Mouse (Mus musculus) lung, postnatal 0 days (tissue): ENCODE measurements around the gene Btbd16. TPM values are rescaled to one million over a fixed set of nuclear protein-coding genes. Genes with fewer than 3 reads are reported as not detected.
A peak's percentile ranks its signal among the peaks of the same experiment; 100 is the strongest.

Source experiments
- ATAC-seq: fragments of 200-750 bp; cut with Nextera tagmentation; 2 replicates; pipeline ENCODE4 v1.8.0; 2017; ENCODE audit warnings: moderate library complexity
- DNase-seq: peaks from one replicate; pipeline ENCODE4 v3.0.0-alpha.2; 2016; ENCODE audit warnings: low spot score
- H3K27ac ChIP-seq: fragments of 300-500 bp; sonication (generic); 2 replicates; pipeline ENCODE4 v1.5.1; 2014; ENCODE audit warnings: antibody characterized with exemption, mild to moderate bottlenecking, low read length, mixed read lengths
- H3K27me3 ChIP-seq: fragments of 300-500 bp; sonication (generic); replicated peaks from 2 replicates; pipeline ENCODE4 v1.6.1; 2014; ENCODE audit warnings: low read length, mixed read lengths; ENCODE audit not compliant: insufficient read depth
- H3K36me3 ChIP-seq: fragments of 300-500 bp; sonication (generic); 2 replicates; pipeline ENCODE4 v1.6.1; 2014; ENCODE audit warnings: low read length, mixed read lengths; ENCODE audit not compliant: insufficient read depth
- H3K4me1 ChIP-seq: fragments of 300-500 bp; sonication (generic); 2 replicates; pipeline ENCODE4 v1.6.1; 2014; ENCODE audit warnings: antibody characterized with exemption, low read depth, low read length, mixed read lengths; ENCODE audit not compliant: insufficient read depth
- H3K4me2 ChIP-seq: fragments of 300-500 bp; sonication (generic); replicated peaks from 2 replicates; pipeline ENCODE4 v1.6.1; 2014; ENCODE audit warnings: low read depth, mild to moderate bottlenecking, low read length, moderate library complexity, mixed read lengths
- H3K4me3 ChIP-seq: fragments of 300-500 bp; sonication (generic); 2 replicates; pipeline ENCODE4 v1.5.1; 2014; ENCODE audit warnings: low read depth, low read length
- H3K9ac ChIP-seq: fragments of 300-500 bp; sonication (generic); replicated peaks from 2 replicates; pipeline ENCODE4 v1.6.1; 2014; ENCODE audit warnings: low read depth, mild to moderate bottlenecking
- H3K9me3 ChIP-seq: fragments of 300-500 bp; sonication (generic); 2 replicates; pipeline ENCODE4 v1.6.1; 2016; ENCODE audit warnings: low read length, mixed read lengths
- CTCF ChIP-seq: IDR thresholded peaks from 2 replicates; pipeline ENCODE4 v1.5.1; 2016; ENCODE audit warnings: antibody characterized with exemption, mild to moderate bottlenecking
- EP300 ChIP-seq: IDR thresholded peaks from 2 replicates; pipeline ENCODE4 v1.6.1; 2016; ENCODE audit warnings: antibody characterized with exemption, mild to moderate bottlenecking, control low read depth
- WGBS: fragments of 180-500 bp; shearing (Covaris S2); extraction: QIAGEN DNeasy Blood & Tissue Kit; methylation state at CpG from one replicate; pipeline ENCODE4 v1.1.7; 2014; 5-methylcytosine and 5-hydroxymethylcytosine counted together
- polyA plus RNA-seq: library from polyadenylated mRNA; unstranded; fragments of >200 nt; fragmentation: Nextera tagmentation; extraction: Ambion mirVana; gene quantifications from 2 replicates; pipeline ENCODE4 v1.2.1, GENCODE M21; 2015

Gene Btbd16
- polyA plus RNA-seq, 1 experiment from 2014 or later = not detected

DNA sequence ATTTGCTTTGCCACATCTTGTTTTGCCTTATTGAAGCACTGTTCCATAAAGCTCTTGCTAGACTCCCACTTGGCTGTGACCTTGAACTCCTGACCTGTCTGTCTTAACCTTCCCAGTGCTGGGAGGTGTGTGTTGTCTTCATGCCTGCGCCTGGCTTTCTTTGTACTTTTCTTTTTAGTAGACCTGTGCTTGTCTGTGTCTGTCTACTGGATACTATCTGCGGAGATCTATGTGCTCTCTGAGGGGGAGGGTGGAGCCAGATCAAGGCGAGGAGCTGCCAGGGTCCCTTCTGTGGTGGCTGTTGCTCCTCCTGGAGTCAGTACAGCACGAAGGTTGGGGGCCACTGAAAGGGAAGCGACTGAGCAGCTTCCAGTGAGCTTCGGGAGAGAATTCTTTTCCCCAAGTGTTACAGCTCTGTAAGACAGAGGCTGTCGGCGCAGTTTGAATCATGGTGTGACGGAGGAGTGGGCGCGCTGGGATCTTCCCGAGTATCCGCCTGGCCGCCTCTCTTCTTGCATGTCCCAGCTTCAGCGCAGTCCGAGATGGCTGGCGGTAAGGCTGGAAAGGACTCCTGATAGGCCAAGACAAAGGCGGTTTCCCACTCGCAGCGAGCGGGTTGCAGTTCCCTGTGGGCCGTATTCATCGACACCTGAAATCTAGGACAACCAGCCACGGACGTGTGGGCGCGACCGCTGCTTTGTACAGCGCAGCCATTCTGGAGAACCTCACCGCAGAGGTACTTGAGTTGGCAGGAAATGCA is 7.3 kb upstream of the Btbd16 start:
- H3K4me3 ChIP-seq = no peak overlapping the region
- no peaks in the 10 kb centered on the region for H3K4me1 ChIP-seq
- WGBS = 71% methylated on average over 30 of the region's 30 CpGs
- TF ChIP-seq CTCF = no peak
- no peak for TF ChIP-seq EP300
- H3K9me3 ChIP-seq = no peaks in the 10 kb centered on the region
- no peaks in the 10 kb centered on the region for H3K27me3 ChIP-seq
- H3K27ac ChIP-seq = no peak overlapping the region
- H3K9ac ChIP-seq = no peak overlapping the region
- H3K4me2 ChIP-seq = no peak overlapping the region
- DNase-seq (no peak), ATAC-seq (no peak)
- no peaks in the 10 kb centered on the region for H3K36me3 ChIP-seq

DNA sequence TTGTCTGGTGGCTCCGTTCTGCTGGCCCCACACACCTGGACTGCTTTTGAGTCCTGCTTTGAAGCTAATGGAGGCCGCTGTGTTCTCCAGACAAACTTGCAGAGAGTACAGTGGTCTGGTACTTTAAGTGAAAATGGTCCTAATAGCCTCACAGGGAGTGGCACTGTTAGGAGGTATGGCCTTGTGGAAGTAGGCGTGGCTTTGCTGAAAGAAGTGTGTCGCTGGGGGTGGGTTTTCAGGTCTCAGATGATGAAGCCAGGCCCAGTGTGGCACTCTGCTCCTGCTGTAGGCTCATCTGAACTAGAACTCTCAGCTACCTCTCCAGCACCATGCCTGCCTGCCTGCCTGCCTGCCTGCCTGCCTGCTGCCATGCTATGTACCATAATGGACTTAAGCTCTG is 5.7 kb upstream of the Btbd16 start:
- Histone ChIP-seq H3K27me3 (no peaks in the 10 kb centered on the region), H3K9ac (no peak overlapping the region), H3K4me2 (no peak overlapping the region), H3K27ac (no peak overlapping the region), H3K9me3 (no peaks in the 10 kb centered on the region), H3K4me3 (no peak overlapping the region), H3K36me3 (no peaks in the 10 kb centered on the region), H3K4me1 (no peaks in the 10 kb centered on the region)
- no peak for TF ChIP-seq EP300
- no peak for TF ChIP-seq CTCF
- ATAC-seq = no peak
- 89% methylated on average over 4 of the region's 4 CpGs for WGBS
- DNase-seq = no peak

GRCm38 (mm10) chr7:130770707-130771106 is 3.2 kb upstream of the Btbd16 start:
- Histone ChIP-seq H3K36me3 (no peaks in the 10 kb centered on the region), H3K9ac (no peak overlapping the region), H3K4me1 (no peaks in the 10 kb centered on the region), H3K4me2 (no peak overlapping the region), H3K4me3 (no peak overlapping the region), H3K27ac (no peak overlapping the region), H3K27me3 (no peaks in the 10 kb centered on the region), H3K9me3 (no peaks in the 10 kb centered on the region)
- DNase-seq (peak; percentile 86), ATAC-seq (peak; percentile 47; the same call in 1 of the 2 replicates)
- peak; percentile 90 for TF ChIP-seq CTCF
- no peak for TF ChIP-seq EP300
- 15% methylated on average over 3 of the region's 3 CpGs for WGBS

GRCm38 (mm10) chr7:130773171-130773830 is 568 bp upstream of the Btbd16 start:
- Histone ChIP-seq H3K27ac (no peak overlapping the region), H3K27me3 (no peaks in the 10 kb centered on the region), H3K4me1 (no peaks in the 10 kb centered on the region), H3K4me2 (no peak overlapping the region), H3K36me3 (no peaks in the 10 kb centered on the region), H3K9ac (no peak overlapping the region), H3K4me3 (no peak overlapping the region), H3K9me3 (no peaks in the 10 kb centered on the region)
- ATAC-seq = peak; percentile 57; the same call in 1 of the 2 replicates
- 61% methylated on average over 11 of the region's 11 CpGs for WGBS
- peak; percentile 50 for DNase-seq
- TF ChIP-seq EP300 (no peak), CTCF (peak; percentile 79)

DNA sequence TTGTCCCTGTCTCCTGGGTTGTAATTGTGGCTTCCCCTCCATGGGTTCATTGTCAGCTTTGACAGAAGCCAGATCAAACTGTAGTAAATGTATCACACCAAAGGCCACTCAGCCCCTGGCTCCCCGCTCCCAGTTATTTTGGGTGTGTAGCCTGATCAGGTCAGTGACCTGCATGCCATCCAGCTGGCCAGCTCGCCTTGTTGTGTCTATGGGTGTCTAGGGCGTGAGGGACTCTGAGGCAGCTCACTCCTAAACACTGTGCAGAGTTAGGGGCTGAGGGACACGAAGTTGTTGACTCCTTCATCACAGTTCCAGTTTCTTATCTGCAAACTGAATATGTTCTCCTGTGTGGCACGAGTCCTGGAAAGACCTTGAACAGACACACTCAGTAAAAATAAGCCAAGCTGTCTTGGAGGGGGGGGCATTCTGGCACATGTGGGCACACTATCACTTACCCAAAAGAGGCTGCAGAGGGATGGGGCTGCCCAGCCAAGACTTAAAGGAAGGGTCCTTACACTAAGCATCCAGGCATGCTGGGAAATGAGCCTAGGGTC is 7.1 kb downstream of the Btbd16 start:
- no peak overlapping the region for H3K27ac ChIP-seq
- DNase-seq (no peak), ATAC-seq (no peak)

DNA sequence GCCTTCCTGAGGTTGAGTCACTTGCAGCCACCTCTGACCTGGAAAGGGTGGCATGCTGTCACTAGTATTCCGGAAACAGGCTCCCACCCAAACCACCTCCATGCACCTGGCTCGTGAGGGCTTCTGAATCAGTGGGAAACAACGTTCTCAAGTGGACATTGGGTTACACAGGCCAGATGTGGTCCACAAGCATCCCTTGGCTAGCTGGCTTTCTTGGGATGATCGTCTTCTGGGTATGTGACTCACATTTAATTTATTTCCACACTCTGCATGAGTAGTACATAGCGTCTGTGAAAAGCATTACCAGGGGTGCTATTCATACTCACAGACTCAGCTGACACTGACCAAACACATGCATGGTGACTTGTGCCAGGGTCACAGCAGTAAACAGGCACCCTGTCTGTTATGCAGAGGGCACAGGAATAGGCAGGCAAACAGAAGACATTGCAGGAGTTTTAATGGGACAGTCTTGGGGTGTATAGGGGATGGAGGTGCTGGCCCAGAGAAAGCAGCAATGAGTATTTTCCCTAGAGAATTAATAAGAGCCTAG is 8.7 kb downstream of the Btbd16 start:
- TF ChIP-seq EP300 = no peak
- no peak for TF ChIP-seq CTCF
- ATAC-seq = no peak

More for the DNA sequence above, 7.1 kb downstream of the Btbd16 start:
- no peaks in the 10 kb centered on the region for H3K4me1 ChIP-seq
- H3K36me3 ChIP-seq = no peaks in the 10 kb centered on the region
- 52% methylated on average over 5 of the region's 5 CpGs for WGBS
- H3K27me3 ChIP-seq = no peaks in the 10 kb centered on the region
- TF ChIP-seq EP300 = no peak
- no peak for TF ChIP-seq CTCF
- H3K9ac ChIP-seq = no peak overlapping the region
- H3K9me3 ChIP-seq = no peaks in the 10 kb centered on the region
- no peak overlapping the region for H3K4me2 ChIP-seq
- H3K4me3 ChIP-seq = no peak overlapping the region

More for the DNA sequence above, 8.7 kb downstream of the Btbd16 start:
- Histone ChIP-seq H3K27me3 (no peaks in the 10 kb centered on the region), H3K4me3 (no peak overlapping the region), H3K27ac (no peak overlapping the region), H3K4me2 (no peak overlapping the region), H3K4me1 (no peaks in the 10 kb centered on the region), H3K36me3 (no peaks in the 10 kb centered on the region), H3K9me3 (no peaks in the 10 kb centered on the region), H3K9ac (no peak overlapping the region)
- WGBS = 67% methylated on average over 5 of the region's 5 CpGs
- no peak for DNase-seq
